Mouse (Mus musculus): ENCODE measurements around the gene Tshz2. TPM values are rescaled to one million over a fixed set of nuclear protein-coding genes. Genes with fewer than 3 reads are reported as not detected.

Gene Tshz2
- total RNA-seq (2023): under 1 TPM in 1 of 2 experiments, not detected in 1; 0.12 TPM

DNA sequence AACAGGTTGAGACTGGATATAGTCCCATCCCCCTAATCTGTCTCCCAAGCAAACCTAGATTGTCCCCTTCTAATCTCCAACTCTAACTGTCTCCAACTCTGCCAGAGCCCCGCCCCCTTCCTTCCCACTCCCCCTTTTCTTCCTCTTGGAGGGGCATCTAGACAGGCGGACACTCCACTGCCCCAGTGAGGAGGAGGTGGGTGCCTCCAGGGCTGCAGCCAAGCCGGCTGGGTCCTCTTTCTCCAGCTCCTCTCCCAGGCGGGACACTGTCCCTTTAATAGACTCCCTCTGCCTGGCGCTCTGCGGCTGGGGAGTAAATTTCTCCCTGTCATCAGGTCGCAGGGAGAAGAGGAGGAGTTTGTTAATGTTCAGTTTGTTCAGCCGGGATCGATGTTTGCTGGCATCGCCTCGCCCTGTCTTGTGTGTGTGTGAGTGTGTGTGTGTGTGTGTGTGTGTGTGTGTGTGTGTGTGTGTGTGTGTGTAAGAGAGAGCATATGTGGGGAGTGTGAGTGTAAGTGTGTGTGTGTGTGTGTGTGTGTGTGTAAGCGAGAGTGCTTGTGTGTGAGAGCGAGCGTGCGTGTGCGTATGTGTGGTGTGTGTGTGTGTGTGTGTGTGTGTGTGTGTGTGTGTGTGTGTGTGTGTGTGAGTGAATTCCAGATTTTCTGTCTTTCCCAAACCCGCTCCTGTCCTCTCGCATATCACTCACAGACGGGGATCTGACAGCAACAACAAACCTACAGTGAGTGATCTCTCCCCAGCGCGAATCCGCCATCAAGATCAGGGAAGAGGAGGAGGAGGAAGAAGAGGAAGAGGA is at the start of gene Tshz2:
Gene Tshz2 (plus strand): TSS at position 676 of the 814 bp plus-strand sequence.

DNA sequence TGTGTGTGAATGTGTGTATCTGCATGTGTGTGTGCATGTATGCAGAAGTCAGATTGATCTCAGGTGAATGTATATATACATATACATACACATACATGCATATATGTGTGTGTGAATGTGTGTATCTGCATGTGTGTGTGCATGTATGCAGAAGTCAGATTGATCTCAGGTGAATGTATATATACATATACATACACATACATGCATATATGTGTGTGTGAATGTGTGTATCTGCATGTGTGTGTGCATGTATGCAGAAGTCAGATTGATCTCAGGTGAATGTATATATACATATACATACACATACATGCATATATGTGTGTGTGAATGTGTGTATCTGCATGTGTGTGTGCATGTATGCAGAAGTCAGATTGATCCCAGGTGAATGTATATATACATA is 45.2 kb upstream of the Tshz2 start, which contains the start of gene Gm11011:
Gene Gm11011 (minus strand): TSS at position 101 of the 400 bp plus-strand sequence.

Other genes with a start within 250 kb of the Tshz2 start
- not detected for gene Gm11011, start 45.3 kb upstream of the Tshz2 start, total RNA-seq (2023)

All from monocyte, adult 59 days (primary cell).